Mouse (Mus musculus): ENCODE results near the gene Prickle2. TPM values are rescaled to one million over a fixed set of nuclear protein-coding genes. Genes with fewer than 3 reads are reported as not detected.

The Prickle2 gene
- polyA plus RNA-seq, 1 experiment, result 1.5 TPM

DNA sequence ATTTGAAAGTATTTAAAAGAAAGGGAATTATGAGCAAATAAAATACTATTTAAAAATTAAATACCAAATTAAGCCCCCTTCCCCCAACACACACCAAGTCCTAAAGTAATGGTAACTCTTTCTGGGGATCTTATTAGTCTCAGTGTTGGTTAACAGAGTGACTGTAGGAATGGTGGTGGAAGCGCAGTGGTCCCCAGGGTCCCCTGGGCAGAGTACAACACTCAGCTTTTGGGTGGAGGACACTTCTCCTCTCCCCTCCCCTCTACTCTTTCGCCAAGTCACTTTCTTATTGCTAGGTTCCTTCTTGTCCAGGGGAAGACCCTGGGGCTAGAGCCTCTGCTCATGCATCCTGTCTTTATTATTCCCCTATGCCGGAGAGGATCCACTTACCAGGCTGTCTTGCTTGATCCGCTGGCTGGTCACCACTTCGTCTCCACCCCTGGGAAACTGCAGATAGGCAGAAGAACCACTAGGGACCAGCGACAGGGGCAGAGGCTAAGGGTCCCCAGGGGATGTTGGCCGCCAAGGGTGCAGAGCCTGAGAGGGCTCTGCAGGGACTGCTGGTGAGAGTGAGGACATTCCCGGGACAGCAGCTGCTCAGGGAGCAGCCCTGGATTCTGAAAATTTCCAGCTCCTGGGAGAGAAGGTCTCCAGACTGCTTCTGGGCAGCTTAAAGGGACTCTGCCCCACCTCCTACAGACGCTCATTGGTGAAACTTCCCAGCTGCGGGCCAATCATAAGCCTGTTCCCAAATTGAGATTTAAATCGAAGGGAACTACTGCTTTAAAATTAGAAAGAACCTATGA is 171.5 kb downstream of the Prickle2 start:
- H3K36me3 ChIP-seq (ENCODE audit: control insufficient read depth, insufficient read depth, low read length), result no peaks in the 10 kb centered on the region
- TF ChIP-seq CTCF (IDR thresholded peaks at IDR 0.05; ENCODE audit: control insufficient read depth, insufficient read depth, insufficient replicate concordance, low read depth, low read length) (no peak), POLR2A (IDR thresholded peaks at IDR 0.05; ENCODE audit: control insufficient read depth, low read depth, low read length) (no peak)
- H3K4me3 ChIP-seq (ENCODE audit: control insufficient read depth, low read depth, low read length), result peak overlapping the region; percentile 41
- no peaks in the 10 kb centered on the region for H3K27me3 ChIP-seq (ENCODE audit: control insufficient read depth, insufficient read depth, low read length)
- no peak overlapping the region for H3K27ac ChIP-seq (ENCODE audit: control insufficient read depth, insufficient read depth, low read depth, low read length)
- no peaks in the 10 kb centered on the region for H3K4me1 ChIP-seq (ENCODE audit: control insufficient read depth, insufficient read depth, low read length)

GRCm38 (mm10) chr6:92533306-92534063 is 172.5 kb downstream of the Prickle2 start:
- Histone ChIP-seq H3K36me3 (ENCODE audit: control insufficient read depth, insufficient read depth, low read length) (no peaks in the 10 kb centered on the region), H3K4me3 (ENCODE audit: control insufficient read depth, low read depth, low read length) (no peak overlapping the region), H3K27me3 (ENCODE audit: control insufficient read depth, insufficient read depth, low read length) (no peaks in the 10 kb centered on the region), H3K27ac (ENCODE audit: control insufficient read depth, insufficient read depth, low read depth, low read length) (no peak overlapping the region), H3K4me1 (ENCODE audit: control insufficient read depth, insufficient read depth, low read length) (no peaks in the 10 kb centered on the region)
- TF ChIP-seq POLR2A (IDR thresholded peaks at IDR 0.05; ENCODE audit: control insufficient read depth, low read depth, low read length), result no peak
- TF ChIP-seq CTCF (IDR thresholded peaks at IDR 0.05; ENCODE audit: control insufficient read depth, insufficient read depth, insufficient replicate concordance, low read depth, low read length), result no peak

DNA sequence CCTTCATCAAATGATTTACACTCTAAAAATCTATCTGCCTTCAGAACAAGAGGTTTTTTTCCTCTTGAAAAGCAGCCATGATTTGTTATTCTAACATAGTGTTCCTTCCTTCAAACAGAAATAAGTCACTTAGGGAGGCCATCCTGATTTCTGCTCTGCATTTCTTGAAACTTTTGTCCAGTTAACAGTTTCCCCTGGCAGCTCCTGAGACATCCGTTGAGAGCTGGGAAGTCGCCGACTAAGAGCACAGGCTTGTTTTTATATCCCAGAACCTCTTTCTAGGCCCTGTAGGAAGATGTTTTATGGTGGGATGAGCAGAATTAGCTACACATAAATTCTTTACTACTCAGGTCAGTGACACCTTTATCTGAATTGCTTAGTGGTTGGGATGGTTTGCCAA is 173.1 kb downstream of the Prickle2 start:
- no peaks in the 10 kb centered on the region for H3K27me3 ChIP-seq (ENCODE audit: control insufficient read depth, insufficient read depth, low read length)
- no peak overlapping the region for H3K27ac ChIP-seq (ENCODE audit: control insufficient read depth, insufficient read depth, low read depth, low read length)
- H3K4me1 ChIP-seq (ENCODE audit: control insufficient read depth, insufficient read depth, low read length), result no peaks in the 10 kb centered on the region
- TF ChIP-seq POLR2A (IDR thresholded peaks at IDR 0.05; ENCODE audit: control insufficient read depth, low read depth, low read length) (no peak), CTCF (IDR thresholded peaks at IDR 0.05; ENCODE audit: control insufficient read depth, insufficient read depth, insufficient replicate concordance, low read depth, low read length) (no peak)
- H3K36me3 ChIP-seq (ENCODE audit: control insufficient read depth, insufficient read depth, low read length), result no peaks in the 10 kb centered on the region
- H3K4me3 ChIP-seq (ENCODE audit: control insufficient read depth, low read depth, low read length), result no peak overlapping the region

GRCm38 (mm10) chr6:92532331-92532730 is 173.6 kb downstream of the Prickle2 start:
- no peaks in the 10 kb centered on the region for H3K27me3 ChIP-seq (ENCODE audit: control insufficient read depth, insufficient read depth, low read length)
- TF ChIP-seq CTCF (IDR thresholded peaks at IDR 0.05; ENCODE audit: control insufficient read depth, insufficient read depth, insufficient replicate concordance, low read depth, low read length) (no peak), POLR2A (IDR thresholded peaks at IDR 0.05; ENCODE audit: control insufficient read depth, low read depth, low read length) (no peak)
- no peak overlapping the region; the same call in 1 of the 2 replicates for H3K27ac ChIP-seq (ENCODE audit: control insufficient read depth, insufficient read depth, low read depth, low read length)
- H3K36me3 ChIP-seq (ENCODE audit: control insufficient read depth, insufficient read depth, low read length), result no peaks in the 10 kb centered on the region
- no peak overlapping the region for H3K4me3 ChIP-seq (ENCODE audit: control insufficient read depth, low read depth, low read length)
- no peaks in the 10 kb centered on the region for H3K4me1 ChIP-seq (ENCODE audit: control insufficient read depth, insufficient read depth, low read length)

DNA sequence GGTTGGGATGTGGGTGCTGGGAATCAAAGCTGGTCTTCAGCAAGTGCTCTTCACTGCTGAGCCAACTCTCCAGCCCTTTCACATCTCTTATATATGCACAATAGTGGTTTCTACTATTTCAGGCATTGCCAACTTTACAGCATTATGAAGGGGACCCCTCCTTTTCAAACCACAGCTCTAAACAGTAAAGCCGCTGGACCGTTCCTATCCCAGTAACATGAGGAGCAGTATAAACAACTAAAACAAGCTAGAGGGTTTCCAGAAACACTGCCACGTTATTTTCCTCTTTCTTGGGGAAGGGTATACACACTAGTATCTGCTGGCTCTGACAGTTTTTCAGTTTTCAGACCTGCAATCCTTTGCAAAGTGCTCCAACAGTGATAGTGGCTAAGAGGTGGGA is 179.7 kb downstream of the Prickle2 start:
- Histone ChIP-seq H3K27me3 (ENCODE audit: control insufficient read depth, insufficient read depth, low read length) (no peaks in the 10 kb centered on the region), H3K4me1 (ENCODE audit: control insufficient read depth, insufficient read depth, low read length) (no peaks in the 10 kb centered on the region), H3K36me3 (ENCODE audit: control insufficient read depth, insufficient read depth, low read length) (no peaks in the 10 kb centered on the region), H3K4me3 (ENCODE audit: control insufficient read depth, low read depth, low read length) (no peak overlapping the region), H3K27ac (ENCODE audit: control insufficient read depth, insufficient read depth, low read depth, low read length) (no peak overlapping the region)
- TF ChIP-seq CTCF (IDR thresholded peaks at IDR 0.05; ENCODE audit: control insufficient read depth, insufficient read depth, insufficient replicate concordance, low read depth, low read length), result no peak
- no peak for TF ChIP-seq POLR2A (IDR thresholded peaks at IDR 0.05; ENCODE audit: control insufficient read depth, low read depth, low read length)

GRCm38 (mm10) chr6:92525646-92526045 is 180.3 kb downstream of the Prickle2 start:
- Histone ChIP-seq H3K27ac (ENCODE audit: control insufficient read depth, insufficient read depth, low read depth, low read length) (no peak overlapping the region), H3K4me3 (ENCODE audit: control insufficient read depth, low read depth, low read length) (no peak overlapping the region), H3K36me3 (ENCODE audit: control insufficient read depth, insufficient read depth, low read length) (no peaks in the 10 kb centered on the region), H3K4me1 (ENCODE audit: control insufficient read depth, insufficient read depth, low read length) (no peaks in the 10 kb centered on the region), H3K27me3 (ENCODE audit: control insufficient read depth, insufficient read depth, low read length) (no peaks in the 10 kb centered on the region)
- no peak for TF ChIP-seq CTCF (IDR thresholded peaks at IDR 0.05; ENCODE audit: control insufficient read depth, insufficient read depth, insufficient replicate concordance, low read depth, low read length)
- no peak for TF ChIP-seq POLR2A (IDR thresholded peaks at IDR 0.05; ENCODE audit: control insufficient read depth, low read depth, low read length)

- H3K27me3 ChIP-seq (ENCODE audit: control insufficient read depth, insufficient read depth, low read length), result no peaks in the 10 kb centered on the region
- TF ChIP-seq CTCF (IDR thresholded peaks at IDR 0.05; ENCODE audit: control insufficient read depth, insufficient read depth, insufficient replicate concordance, low read depth, low read length) (no peak), POLR2A (IDR thresholded peaks at IDR 0.05; ENCODE audit: control insufficient read depth, low read depth, low read length) (no peak)
- H3K27ac ChIP-seq (ENCODE audit: control insufficient read depth, insufficient read depth, low read depth, low read length), result no peak overlapping the region
- H3K4me1 ChIP-seq (ENCODE audit: control insufficient read depth, insufficient read depth, low read length), result no peaks in the 10 kb centered on the region
- no peaks in the 10 kb centered on the region for H3K36me3 ChIP-seq (ENCODE audit: control insufficient read depth, insufficient read depth, low read length)
- no peak overlapping the region for H3K4me3 ChIP-seq (ENCODE audit: control insufficient read depth, low read depth, low read length)
Measured at GRCm38 (mm10) chr6:92521526-92522075, 184.4 kb downstream of the Prickle2 start.

Measured in testis, adult 2 months (tissue).